Mouse (Mus musculus) cortical plate, adult 2 months (tissue): ENCODE results near the gene Cdsn.

ENCODE experiments used
- CTCF ChIP-seq: fragments of 200-500 bp; IDR thresholded peaks from 2 replicates; pipeline ENCODE4 v1.5.1; 2011; ENCODE audit warnings: mild to moderate bottlenecking, control low read depth, low read length; ENCODE audit not compliant: insufficient read depth; ENCODE audit errors: extremely low read depth
- POLR2A ChIP-seq: fragments of 200-500 bp; IDR thresholded peaks from 2 replicates; pipeline ENCODE4 v1.6.1; 2011; ENCODE audit warnings: mild to moderate bottlenecking, low read length, control low read depth; ENCODE audit not compliant: insufficient read depth; ENCODE audit errors: extremely low read depth

GRCm38 (mm10) chr17:35506881-35507280 lies 45.0 kb upstream of the Cdsn start:
- no peak for TF ChIP-seq CTCF
- TF ChIP-seq POLR2A, result no peak
